Mouse (Mus musculus): ENCODE measurements around the gene 4930451I11Rik.

The 4930451I11Rik gene

DNA sequence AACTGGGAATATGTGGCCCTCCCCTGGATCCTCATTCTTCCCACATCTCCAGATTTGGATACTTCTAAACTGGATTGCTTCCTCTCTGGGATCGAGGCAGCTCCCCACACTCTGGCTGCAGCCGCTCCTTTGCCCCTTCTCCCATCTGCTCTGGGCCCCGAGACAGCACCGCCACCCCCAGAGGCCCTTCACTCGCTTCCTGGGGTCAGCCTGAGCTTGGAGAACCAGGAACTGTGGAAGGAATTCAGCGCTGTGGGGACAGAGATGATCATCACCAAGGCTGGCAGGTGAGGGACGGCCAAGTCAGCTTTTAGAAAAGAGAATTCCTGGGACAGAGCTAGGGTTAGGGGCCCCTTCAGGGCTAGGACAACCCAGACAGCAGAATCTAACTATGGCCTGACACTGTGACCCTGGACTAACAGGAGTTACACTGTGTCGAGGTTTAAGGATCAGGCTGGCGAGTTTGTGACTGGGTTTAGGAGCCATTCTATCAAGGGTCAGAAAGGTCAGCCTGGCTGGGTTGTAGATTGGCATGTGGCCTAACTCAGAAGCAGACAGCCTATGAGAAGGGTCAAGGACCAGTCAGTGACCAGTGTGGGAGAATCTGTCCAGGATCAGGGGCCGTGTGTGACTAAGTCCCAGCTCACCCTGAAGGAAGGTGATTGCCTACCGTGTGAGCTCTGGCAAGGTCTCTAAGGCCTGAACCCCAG lies 49.6 kb downstream of the 4930451I11Rik start:
- in situ Hi-C loops (cut with MseI, MboI): no loop called here

DNA sequence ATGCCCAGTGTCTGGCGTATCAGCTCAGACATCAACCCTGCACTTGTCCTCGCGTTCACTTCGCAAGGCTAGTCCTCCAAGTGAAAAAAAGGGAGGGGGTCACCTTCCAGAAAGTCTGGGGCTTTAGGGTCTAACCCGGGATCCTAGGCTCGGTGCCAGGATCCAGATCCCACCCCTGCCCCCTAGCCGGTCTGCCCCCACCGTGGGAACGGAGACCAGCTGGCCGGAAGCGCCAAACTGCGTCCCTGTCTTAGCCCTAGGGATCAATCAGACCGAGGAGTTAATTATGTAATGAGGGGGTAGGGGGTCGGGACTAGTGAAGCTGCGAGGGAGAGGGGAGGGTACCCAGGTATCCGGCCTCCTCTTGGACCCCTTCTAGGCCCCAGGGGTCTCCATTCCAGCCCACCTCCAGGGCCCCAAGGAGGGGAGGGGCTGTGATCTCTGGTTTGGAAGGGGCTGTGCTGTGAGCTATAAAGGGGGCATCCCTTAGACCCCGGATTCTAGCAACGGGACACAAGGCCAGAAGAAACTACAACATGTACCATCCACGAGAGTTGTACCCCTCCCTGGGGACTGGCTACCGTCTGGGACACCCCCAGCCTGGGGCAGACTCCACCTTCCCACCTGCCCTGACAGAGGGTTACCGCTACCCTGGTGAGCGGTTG lies 50.3 kb downstream of the 4930451I11Rik start, which contains the start of gene Tbx6:
Gene Tbx6 (plus strand): TSS at position 513 of the 665 bp plus-strand sequence.
- in situ Hi-C loops (cut with MseI, MboI): no loop called here
